Mouse (Mus musculus) E14TG2a.4 (cell line): ENCODE measurements around the gene Rfpl4b.
"Not testable (repeated sequence)": the region's sequence is repeated elsewhere in the genome, so short reads cannot be mapped to it uniquely, and the experiment has no call there.

ENCODE experiments used
- H3K27me3 ChIP-seq: 2 replicates; pipeline ENCODE4 v1.6.1; 2014; ENCODE audit warnings: low read length, control low read depth; ENCODE audit not compliant: insufficient read depth
- H3K36me3 ChIP-seq: 2 replicates; pipeline ENCODE4 v1.6.1; 2014; ENCODE audit warnings: low read length, control low read depth; ENCODE audit not compliant: insufficient read depth
- H3K4me1 ChIP-seq: replicated peaks from 2 replicates; pipeline ENCODE4 v1.6.1; 2014; ENCODE audit warnings: low read depth, low read length, control low read depth
- H3K4me3 ChIP-seq: replicated peaks from 2 replicates; pipeline ENCODE4 v1.5.1; 2014; ENCODE audit warnings: mild to moderate bottlenecking, low read length
- H3K9me3 ChIP-seq: 2 replicates; pipeline ENCODE4 v1.6.1; 2014; ENCODE audit warnings: low read length, control low read depth
- CTCF ChIP-seq: conservative IDR thresholded peaks from 2 replicates; pipeline ENCODE4 v1.5.1; 2014; ENCODE audit warnings: low read length
- NANOG ChIP-seq: IDR thresholded peaks from 2 replicates; pipeline ENCODE4 v1.6.1; 2014; ENCODE audit warnings: borderline replicate concordance, low read length, mixed read lengths
- POU5F1 ChIP-seq: IDR thresholded peaks from 2 replicates; pipeline ENCODE4 v1.6.1; 2014; ENCODE audit warnings: low read length, borderline replicate concordance

Rfpl4b gene

DNA sequence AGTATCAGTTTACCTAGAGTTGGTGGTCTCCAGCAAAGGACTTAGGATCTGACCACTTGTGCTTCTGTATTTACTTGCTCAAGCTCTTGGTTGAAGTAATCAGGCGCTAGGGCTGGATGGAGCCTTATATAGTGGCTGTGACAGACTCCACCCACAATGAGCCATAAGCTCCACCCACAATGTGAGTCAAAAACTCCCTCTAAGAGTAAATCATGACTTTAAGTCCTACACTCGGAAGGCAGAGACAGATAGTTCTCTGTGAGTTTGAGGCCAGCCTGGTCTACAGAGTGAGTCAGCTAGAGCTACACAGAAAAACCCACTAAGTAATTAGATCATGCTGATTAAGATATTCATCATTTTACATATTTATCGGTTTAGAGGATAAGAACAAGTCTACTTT, at the start of gene Rfpl4b:
TSS of gene Rfpl4b (minus strand) at position 101 of the 400 bp plus-strand sequence.
- no peaks in the 10 kb centered on the region for H3K36me3 ChIP-seq
- TF ChIP-seq CTCF (no peak), NANOG (no peak), POU5F1 (no peak)
- no peaks in the 10 kb centered on the region for H3K27me3 ChIP-seq
- H3K9me3 ChIP-seq = peaks cover 29% of the 10 kb centered on the region
- no peaks in the 10 kb centered on the region for H3K4me1 ChIP-seq
- H3K4me3 ChIP-seq = no peak within 1 kb of the TSS

DNA sequence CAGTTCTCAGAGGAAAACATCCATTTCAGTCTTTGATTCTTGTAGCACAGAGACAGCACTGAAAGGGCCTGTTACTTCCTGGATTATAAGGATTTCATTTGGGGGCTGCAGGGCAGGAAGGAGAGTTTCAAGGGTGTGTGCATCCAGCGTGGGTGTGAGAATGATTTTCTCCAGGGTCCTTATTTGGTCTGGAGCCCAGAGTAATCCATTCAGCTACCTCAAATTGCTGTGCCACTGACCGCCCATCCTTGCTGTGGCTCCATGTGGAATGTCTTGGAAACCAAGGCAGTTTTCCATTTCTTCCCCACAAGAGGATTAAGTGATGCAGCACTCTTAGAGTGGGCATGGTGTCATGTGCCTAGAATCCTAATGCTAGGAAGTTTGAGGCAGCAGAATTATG, 33.6 kb upstream of the Rfpl4b start:
- peaks cover 26% of the 10 kb centered on the region for H3K9me3 ChIP-seq
- no peaks in the 10 kb centered on the region for H3K27me3 ChIP-seq
- TF ChIP-seq POU5F1 (no peak), CTCF (no peak), NANOG (no peak)
- H3K36me3 ChIP-seq = no peaks in the 10 kb centered on the region
- H3K4me1 ChIP-seq = no peaks in the 10 kb centered on the region
- no peak overlapping the region for H3K4me3 ChIP-seq

DNA sequence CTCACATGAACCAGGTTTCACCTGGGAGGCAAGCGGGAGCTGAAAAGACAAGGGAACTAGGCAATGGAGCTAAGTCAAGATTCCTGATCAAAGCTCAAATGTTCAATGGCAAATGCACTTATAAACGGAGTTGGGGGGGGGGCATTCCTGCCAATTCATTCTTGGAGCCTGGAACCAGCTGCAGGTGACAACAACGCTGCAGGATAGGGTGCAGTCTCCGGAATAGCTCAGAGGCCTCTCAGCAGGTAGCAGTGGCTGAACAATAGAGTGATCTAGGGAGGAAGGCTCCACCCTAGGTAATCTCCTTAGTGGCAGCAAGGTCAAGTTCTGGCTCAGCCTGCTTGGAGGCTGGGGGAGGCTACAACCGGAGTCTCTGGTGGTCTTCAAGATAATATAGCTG, 28.4 kb upstream of the Rfpl4b start:
- H3K4me3 ChIP-seq, H3K27me3 ChIP-seq, H3K36me3 ChIP-seq, H3K4me1 ChIP-seq: not testable (repeated sequence)
- peaks cover 54% of the 10 kb centered on the region for H3K9me3 ChIP-seq

DNA sequence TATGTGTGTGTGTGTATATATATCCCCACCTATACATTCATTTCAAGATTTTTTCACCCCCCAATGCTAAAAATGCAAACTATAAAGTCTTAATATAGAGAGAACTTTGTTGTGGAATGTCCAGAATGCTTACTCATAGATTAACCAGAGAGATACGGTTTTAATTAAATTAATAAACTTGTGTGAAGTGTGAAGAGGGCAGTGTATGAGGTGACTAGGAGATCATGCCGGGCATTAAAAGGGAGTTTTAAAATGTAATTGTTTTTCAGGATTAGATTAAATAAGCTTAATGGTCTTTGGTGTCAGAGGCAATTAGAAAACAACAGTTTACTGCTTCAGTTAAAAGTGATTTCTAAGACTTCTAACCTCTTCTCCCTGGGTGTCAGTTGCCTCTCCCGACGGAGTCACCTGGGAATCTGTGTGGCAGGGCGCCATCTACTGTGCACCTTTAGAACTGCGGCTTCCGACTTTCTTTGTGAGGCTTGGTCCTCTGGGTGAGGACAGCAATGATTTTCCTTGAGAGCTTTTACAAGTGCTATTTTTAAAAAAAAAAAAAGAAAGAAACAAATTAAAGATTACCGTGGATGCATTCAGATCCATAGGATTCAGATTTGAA, 27.4 kb upstream of the Rfpl4b start:
- Histone ChIP-seq H3K9me3 (peaks cover 54% of the 10 kb centered on the region), H3K4me1 (no peaks in the 10 kb centered on the region), H3K27me3 (no peaks in the 10 kb centered on the region), H3K4me3 (no peak overlapping the region), H3K36me3 (no peaks in the 10 kb centered on the region)
- no peak for TF ChIP-seq POU5F1
- no peak for TF ChIP-seq NANOG
- TF ChIP-seq CTCF = peak; percentile 72

DNA sequence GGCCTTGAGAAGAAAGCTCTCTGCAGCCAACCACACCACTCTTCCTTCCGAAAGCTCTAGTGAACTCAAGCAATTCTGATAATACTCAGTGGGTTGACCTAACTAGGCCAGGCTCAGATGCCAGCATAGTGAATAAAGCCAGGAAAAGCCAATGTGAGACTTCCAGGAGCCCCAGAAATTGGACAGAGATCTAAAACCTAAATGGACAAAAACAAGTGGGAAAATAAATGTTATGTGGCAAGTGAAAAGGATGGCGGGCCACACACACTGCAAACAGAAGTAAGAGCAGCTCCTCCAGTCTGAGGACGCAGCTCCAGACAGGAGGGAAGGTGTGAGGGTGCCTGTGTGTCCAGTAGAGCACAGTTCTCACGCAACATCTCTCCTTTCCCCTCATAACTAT, 26.7 kb upstream of the Rfpl4b start:
- H3K4me3 ChIP-seq = no peak overlapping the region

DNA sequence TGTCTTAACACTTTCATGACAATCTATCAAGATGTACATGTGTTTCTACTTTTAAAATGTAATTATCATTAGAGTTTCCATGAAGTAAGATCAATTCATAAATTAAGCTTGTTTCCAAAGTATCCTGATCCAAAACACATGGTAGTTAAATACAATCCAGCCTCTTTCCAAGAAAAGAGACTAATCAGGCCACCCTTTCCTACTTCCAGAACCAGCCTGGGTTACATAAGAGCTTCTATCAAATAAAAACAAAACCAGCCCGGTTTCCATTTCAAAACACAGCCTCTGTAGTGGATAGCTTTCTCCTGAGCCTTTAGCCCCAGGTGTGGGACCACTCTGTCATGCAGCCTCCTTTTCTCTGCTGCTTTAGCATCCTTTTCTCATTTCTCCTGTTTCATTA, 2.2 kb upstream of the Rfpl4b start:
- Histone ChIP-seq H3K27me3 (no peaks in the 10 kb centered on the region), H3K36me3 (no peaks in the 10 kb centered on the region), H3K9me3 (peaks cover 35% of the 10 kb centered on the region), H3K4me3 (no peak overlapping the region), H3K4me1 (no peaks in the 10 kb centered on the region)
- TF ChIP-seq NANOG = no peak
- no peak for TF ChIP-seq CTCF
- TF ChIP-seq POU5F1 = no peak

More for the DNA sequence above, 26.7 kb upstream of the Rfpl4b start:
- H3K36me3 ChIP-seq = no peaks in the 10 kb centered on the region
- no peaks in the 10 kb centered on the region for H3K4me1 ChIP-seq
- no peaks in the 10 kb centered on the region for H3K27me3 ChIP-seq
- TF ChIP-seq CTCF (no peak), NANOG (no peak), POU5F1 (no peak)
- H3K9me3 ChIP-seq = peaks cover 54% of the 10 kb centered on the region

DNA sequence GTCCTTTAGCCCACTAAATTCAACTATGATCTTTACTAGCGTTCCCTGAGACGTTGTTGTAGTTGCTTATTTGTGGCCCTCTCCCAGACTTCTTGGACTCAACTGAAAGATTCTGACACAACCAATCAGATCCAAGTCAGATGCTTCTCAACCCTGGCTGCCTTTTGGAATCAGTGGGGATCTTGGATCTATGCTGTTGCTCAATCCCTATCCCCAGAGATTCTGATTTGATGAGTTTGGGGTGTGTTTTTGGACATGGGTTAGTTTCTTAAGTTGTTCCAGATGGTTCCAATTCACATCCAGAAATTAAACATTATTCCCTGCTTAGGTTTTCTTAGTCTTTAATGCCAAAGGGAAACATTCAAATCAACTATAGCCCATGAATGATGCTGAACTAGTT, 15.5 kb downstream of the Rfpl4b start:
- H3K27me3 ChIP-seq = no peaks in the 10 kb centered on the region
- H3K36me3 ChIP-seq = no peaks in the 10 kb centered on the region
- no peak overlapping the region for H3K4me3 ChIP-seq
- H3K9me3 ChIP-seq = no peaks in the 10 kb centered on the region
- H3K4me1 ChIP-seq = no peaks in the 10 kb centered on the region
- TF ChIP-seq CTCF (no peak), POU5F1 (no peak), NANOG (no peak)

DNA sequence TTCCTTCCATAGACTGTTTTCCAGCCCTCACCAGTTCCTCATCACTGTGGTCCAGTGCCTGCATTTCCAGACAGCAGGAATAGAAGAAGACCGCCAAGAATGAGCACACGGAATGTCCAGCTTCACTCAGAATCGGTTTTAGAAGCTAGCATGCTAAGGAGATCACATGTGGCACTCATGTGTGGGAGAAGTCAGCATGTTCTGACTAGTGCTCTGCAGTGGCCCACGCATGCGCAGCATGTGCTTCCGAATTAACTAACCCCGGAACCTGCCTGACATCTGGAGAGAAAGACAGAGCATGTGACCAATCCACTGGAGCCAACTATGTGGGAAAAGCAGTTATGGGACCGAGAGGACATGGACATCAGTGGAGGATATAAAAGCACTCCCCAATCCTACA, 17.5 kb downstream of the Rfpl4b start:
- Histone ChIP-seq H3K9me3 (no peaks in the 10 kb centered on the region), H3K27me3 (no peaks in the 10 kb centered on the region), H3K4me1 (no peaks in the 10 kb centered on the region), H3K4me3 (no peak overlapping the region), H3K36me3 (no peaks in the 10 kb centered on the region)
- TF ChIP-seq CTCF = no peak
- no peak for TF ChIP-seq NANOG
- no peak for TF ChIP-seq POU5F1

DNA sequence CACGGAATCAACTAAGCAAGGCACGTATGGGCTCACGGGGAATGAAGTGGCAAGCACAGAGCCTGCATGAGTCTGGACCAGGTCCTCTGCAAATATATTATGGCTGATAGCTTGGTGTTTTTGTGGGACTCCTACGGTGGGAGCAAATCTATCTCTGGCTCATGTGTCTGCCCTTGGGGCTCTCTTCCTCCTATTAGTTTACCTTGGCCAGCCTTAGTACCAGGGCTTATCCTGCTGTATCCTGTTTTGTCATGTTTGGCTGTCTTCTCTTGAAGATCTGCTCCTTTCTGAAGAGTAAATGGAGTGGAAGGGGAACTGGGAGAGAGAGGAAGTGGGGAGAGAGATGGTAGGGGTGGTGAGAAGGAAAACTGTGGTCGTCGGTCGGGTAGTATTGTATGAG, 18.3 kb downstream of the Rfpl4b start:
- TF ChIP-seq CTCF (no peak), POU5F1 (no peak), NANOG (no peak)
- no peaks in the 10 kb centered on the region for H3K4me1 ChIP-seq
- no peaks in the 10 kb centered on the region for H3K36me3 ChIP-seq
- no peak overlapping the region for H3K4me3 ChIP-seq
- H3K27me3 ChIP-seq = no peaks in the 10 kb centered on the region
- H3K9me3 ChIP-seq = no peaks in the 10 kb centered on the region
